Mouse (Mus musculus) gastrocnemius, adult 18-20 months (tissue): ENCODE results near the gene Nfatc3. TPM values are rescaled to one million over a fixed set of nuclear protein-coding genes. Genes with fewer than 3 reads are reported as not detected.

Experiments
- total RNA-seq, 2 experiments: library from RNA; stranded (reverse); gene quantifications; 2 replicates each; pipeline ENCODE4 v1.2.3; 2021

Gene Nfatc3
- total RNA-seq, 2 experiments from 2014 or later = 26.2 to 27.9 TPM

Other genes starting within 250 kb of the Nfatc3 start
- 10 to 100 TPM; 25.6 to 27.4 TPM for gene Ranbp10, start 231.5 kb upstream of the Nfatc3 start, total RNA-seq
- gene Tsnaxip1, start 231.1 kb upstream of the Nfatc3 start, total RNA-seq = not detected
- gene Cenpt, start 205.6 kb upstream of the Nfatc3 start, total RNA-seq = under 1 TPM; 0.93 to 0.98 TPM
- 10 to 100 TPM; 21.9 to 22.0 TPM for gene Thap11, start 203.7 kb upstream of the Nfatc3 start, total RNA-seq
- 10 to 100 TPM; 43.7 to 44.5 TPM for gene Nutf2, start 198.3 kb upstream of the Nfatc3 start, total RNA-seq
- gene Edc4, start 178.0 kb upstream of the Nfatc3 start, total RNA-seq = 10 to 100 TPM; 19.7 to 20.6 TPM
- gene Nrn1l, start 165.3 kb upstream of the Nfatc3 start, total RNA-seq = under 1 TPM in 1 of 2 experiments, not detected in 1; 0.76 TPM
- 10 to 100 TPM; 13.5 to 13.6 TPM for gene Pskh1, start 158.4 kb upstream of the Nfatc3 start, total RNA-seq
- gene Ctrl, start 125.0 kb upstream of the Nfatc3 start, total RNA-seq = under 1 TPM in 1 of 2 experiments, not detected in 1; 0.37 TPM
- gene Psmb10, start 120.4 kb upstream of the Nfatc3 start, total RNA-seq = 10 to 100 TPM; 19.4 to 27.2 TPM
- under 1 TPM; 0.16 to 0.66 TPM for gene Lcat, start 115.5 kb upstream of the Nfatc3 start, total RNA-seq
- gene Slc12a4, start 92.7 kb upstream of the Nfatc3 start, total RNA-seq = 10 to 100 TPM in 1 of 2 experiments, 1 to 10 TPM in 1; 8.7 to 16.1 TPM
- not detected for gene Dpep3, start 79.4 kb upstream of the Nfatc3 start, total RNA-seq
- gene Dus2, start 67.5 kb upstream of the Nfatc3 start, total RNA-seq = 10 to 100 TPM in 1 of 2 experiments, 1 to 10 TPM in 1; 9.6 to 10.4 TPM
- gene Dpep2nb, start 52.9 kb upstream of the Nfatc3 start, total RNA-seq = not detected
- 10 to 100 TPM; 10.6 to 10.9 TPM for gene Ddx28, start 47.0 kb upstream of the Nfatc3 start, total RNA-seq
- not detected for gene Esrp2, start 78.1 kb downstream of the Nfatc3 start, total RNA-seq
- 1 to 10 TPM; 3.4 to 5.7 TPM for gene Pla2g15, start 91.6 kb downstream of the Nfatc3 start, total RNA-seq
- gene Slc7a6, start 110.0 kb downstream of the Nfatc3 start, total RNA-seq = 10 to 100 TPM; 10.2 to 13.4 TPM
- gene Slc7a6os, start 152.1 kb downstream of the Nfatc3 start, total RNA-seq = 1 to 10 TPM; 9.5 to 9.7 TPM
- 10 to 100 TPM; 27.2 to 30.3 TPM for gene Prmt7, start 152.1 kb downstream of the Nfatc3 start, total RNA-seq